Mouse (Mus musculus): ENCODE data around the gene Med21. TPM values are rescaled to one million over a fixed set of nuclear protein-coding genes. Genes with fewer than 3 reads are reported as not detected.

Gene Med21
- 85.2 TPM for polyA plus RNA-seq (2017; shearing (Covaris generic))

DNA sequence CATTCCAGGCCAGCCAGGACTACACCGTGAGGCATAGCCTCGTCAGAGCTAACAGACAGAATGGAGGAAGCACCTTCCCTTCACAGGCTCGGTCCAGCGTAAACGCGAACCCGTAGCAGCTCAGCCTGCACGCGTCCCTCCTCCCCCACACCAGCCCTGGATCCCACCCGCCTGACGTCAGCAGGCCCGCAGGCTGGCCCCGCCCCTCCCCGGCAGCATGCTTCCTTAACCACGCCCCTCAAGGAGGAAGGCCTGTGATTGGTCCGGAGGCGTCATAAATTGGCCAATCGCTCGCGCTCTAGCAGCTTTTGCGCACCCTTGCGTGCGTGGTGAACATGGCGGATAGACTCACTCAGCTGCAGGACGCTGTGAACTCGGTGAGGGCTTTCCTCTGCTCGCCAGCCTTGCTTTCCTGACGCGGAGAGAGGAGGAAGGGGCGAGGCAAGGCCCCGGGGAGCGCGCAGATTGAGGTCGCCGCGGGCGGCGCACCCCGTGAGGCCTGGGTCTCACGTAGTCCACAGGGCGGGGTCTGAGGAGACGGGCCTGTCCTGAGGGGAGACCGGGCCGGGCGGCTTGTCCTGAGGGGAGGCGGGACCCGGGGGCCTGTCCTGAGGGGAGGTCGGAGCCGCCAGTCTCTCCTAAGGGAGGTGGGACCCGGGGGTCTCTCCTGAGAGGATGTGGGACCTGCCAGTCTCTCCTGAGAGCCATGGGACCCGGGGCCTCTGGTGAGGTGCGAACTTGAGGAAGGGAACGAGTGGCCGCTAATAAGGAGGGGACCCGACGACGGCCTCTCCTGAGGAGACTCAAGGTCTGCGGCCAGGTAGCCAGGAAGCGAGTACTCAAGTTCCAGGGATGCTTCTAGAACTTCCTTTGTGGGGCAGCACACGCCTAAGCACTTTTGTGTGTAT lies at the start of gene Med21, which contains the start of gene Tm7sf3:
Med21 (plus strand) TSS at position 272 of the 908 bp plus-strand sequence.
Tm7sf3 (minus strand) TSS at position 549 of the 908 bp plus-strand sequence.

Other genes with a start within 250 kb of the Med21 start
- 238 TPM for gene Itpr2, start 140.3 kb upstream of the Med21 start, polyA plus RNA-seq (2017; shearing (Covaris generic))
- gene Fgfr1op2, start 65.3 kb upstream of the Med21 start, polyA plus RNA-seq (2017; shearing (Covaris generic)), result 186 TPM
- 94.2 TPM for gene Ints13, start 64.7 kb upstream of the Med21 start, polyA plus RNA-seq (2017; shearing (Covaris generic))
- gene Tm7sf3, start 277 bp downstream of the Med21 start, polyA plus RNA-seq (2017; shearing (Covaris generic)), result 2.6 TPM
- 9.8 TPM for gene Stk38l, start 82.4 kb downstream of the Med21 start, polyA plus RNA-seq (2017; shearing (Covaris generic))
- 0.12 TPM for gene Arntl2, start 153.5 kb downstream of the Med21 start, polyA plus RNA-seq (2017; shearing (Covaris generic))
- not detected for gene Smco2, start 207.6 kb downstream of the Med21 start, polyA plus RNA-seq (2017; shearing (Covaris generic))
- 7.9 TPM for gene Ppfibp1, start 245.9 kb downstream of the Med21 start, polyA plus RNA-seq (2017; shearing (Covaris generic))